Mouse (Mus musculus) hindbrain, embryonic 14.5 days (tissue): ENCODE measurements at regions not wholly inside any gene's neighbourhood (a gene's known extent, or its start where the extent isn't known, plus 50 kb on each side); places are given as distances from the start of the nearest gene placed in this dataset.

Source experiments
- ATAC-seq: fragments of 200-750 bp; cut with Nextera tagmentation; 2 replicates; pipeline ENCODE4 v1.8.0; 2017; ENCODE audit warnings: moderate number of reproducible peaks, mild to moderate bottlenecking, moderate TSS enrichment, moderate library complexity; ENCODE audit not compliant: low FRiP score
- DNase-seq: peaks from one replicate; pipeline ENCODE4 v3.0.0-alpha.2; 2015; ENCODE audit warnings: low spot score
- H3K27ac ChIP-seq: fragments of 300-500 bp; sonication (generic); 2 replicates; pipeline ENCODE4 v1.5.1; 2014; ENCODE audit warnings: mild to moderate bottlenecking, moderate library complexity
- H3K27me3 ChIP-seq: fragments of 300-500 bp; sonication (generic); 2 replicates; pipeline ENCODE4 v1.6.1; 2014; ENCODE audit warnings: mild to moderate bottlenecking, low read length, mixed read lengths; ENCODE audit not compliant: control insufficient read depth, insufficient read depth
- H3K36me3 ChIP-seq: fragments of 300-500 bp; sonication (generic); replicated peaks from 2 replicates; pipeline ENCODE4 v1.6.1; 2014; ENCODE audit not compliant: control insufficient read depth, insufficient read depth
- H3K4me1 ChIP-seq: fragments of 300-500 bp; sonication (generic); replicated peaks from 2 replicates; pipeline ENCODE4 v1.6.1; 2014; ENCODE audit warnings: antibody characterized with exemption, low read length, mixed read lengths; ENCODE audit not compliant: control insufficient read depth, insufficient read depth
- H3K4me2 ChIP-seq: fragments of 300-500 bp; sonication (generic); replicated peaks from 2 replicates; pipeline ENCODE4 v1.6.1; 2014; ENCODE audit warnings: mild to moderate bottlenecking, moderate library complexity
- H3K4me3 ChIP-seq: fragments of 300-500 bp; sonication (generic); replicated peaks from 2 replicates; pipeline ENCODE4 v1.5.1; 2014; ENCODE audit warnings: mild to moderate bottlenecking, low read length
- H3K9ac ChIP-seq: fragments of 300-500 bp; sonication (generic); 2 replicates; pipeline ENCODE4 v1.6.1; 2014
- H3K9me3 ChIP-seq: fragments of 300-500 bp; sonication (generic); 2 replicates; pipeline ENCODE4 v1.6.1; 2016; ENCODE audit warnings: low read length; ENCODE audit not compliant: control insufficient read depth
- WGBS: fragments of 180-500 bp; shearing (Covaris S2); extraction: QIAGEN DNeasy Blood & Tissue Kit; methylation state at CpG from one replicate; pipeline ENCODE4 v1.1.7; 2014; 5-methylcytosine and 5-hydroxymethylcytosine counted together

DNA sequence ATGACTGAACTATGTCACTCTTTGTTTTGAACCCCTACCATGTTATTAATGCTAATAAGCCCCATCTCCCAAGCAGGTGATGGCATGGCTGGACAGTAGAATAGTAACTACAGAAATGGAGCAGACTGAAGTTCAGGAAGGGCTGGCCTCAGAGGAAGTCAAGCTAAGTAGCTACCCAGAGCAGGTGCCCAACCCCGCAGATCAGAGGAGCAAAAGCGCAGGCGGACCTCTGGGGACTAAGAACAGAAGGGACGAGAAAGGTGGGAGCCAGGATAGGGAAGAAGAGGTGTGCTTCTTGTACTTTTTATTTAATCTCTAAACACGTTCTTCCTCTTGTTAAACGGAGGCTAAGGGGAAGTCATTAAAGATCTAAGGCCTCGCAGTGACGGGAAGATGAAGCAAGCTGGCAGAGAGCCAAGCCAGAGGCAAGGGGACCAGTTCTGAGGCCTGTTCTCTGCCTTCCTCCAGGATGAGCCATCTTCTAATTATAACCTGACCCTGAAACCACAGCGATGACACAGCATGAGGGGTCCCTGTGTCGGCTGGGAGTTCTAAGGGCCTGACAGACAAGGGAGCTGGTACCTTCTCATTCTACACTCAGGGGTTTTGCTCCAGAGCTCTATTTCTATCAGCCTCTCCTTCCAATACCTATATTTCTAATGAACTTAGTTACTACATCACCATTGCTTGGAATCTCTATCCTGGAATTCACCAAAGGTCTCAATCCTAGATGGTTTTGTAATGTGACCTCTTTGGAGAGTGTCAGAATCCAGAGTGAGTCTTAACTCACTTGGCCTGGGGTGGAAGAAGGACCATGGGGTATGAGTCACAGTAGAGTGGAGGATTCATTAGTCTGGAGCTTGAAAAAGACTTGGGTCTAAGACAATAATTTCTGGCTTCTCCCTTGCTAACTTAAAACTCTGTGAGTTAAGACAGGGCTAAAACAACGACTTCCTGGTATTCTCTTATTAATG is 151.1 kb upstream of the Cpeb2 start:
- H3K9ac ChIP-seq, result no peak overlapping the region
- no peak overlapping the region for H3K4me3 ChIP-seq
- 77% methylated on average over 11 of the region's 11 CpGs for WGBS
- H3K9me3 ChIP-seq, result no peaks in the 10 kb centered on the region
- H3K4me2 ChIP-seq, result no peak overlapping the region
- no peak for DNase-seq
- no peaks in the 10 kb centered on the region for H3K36me3 ChIP-seq
- no peak overlapping the region for H3K27ac ChIP-seq
- no peaks in the 10 kb centered on the region for H3K27me3 ChIP-seq
- no peak for ATAC-seq
- no peaks in the 10 kb centered on the region for H3K4me1 ChIP-seq

DNA sequence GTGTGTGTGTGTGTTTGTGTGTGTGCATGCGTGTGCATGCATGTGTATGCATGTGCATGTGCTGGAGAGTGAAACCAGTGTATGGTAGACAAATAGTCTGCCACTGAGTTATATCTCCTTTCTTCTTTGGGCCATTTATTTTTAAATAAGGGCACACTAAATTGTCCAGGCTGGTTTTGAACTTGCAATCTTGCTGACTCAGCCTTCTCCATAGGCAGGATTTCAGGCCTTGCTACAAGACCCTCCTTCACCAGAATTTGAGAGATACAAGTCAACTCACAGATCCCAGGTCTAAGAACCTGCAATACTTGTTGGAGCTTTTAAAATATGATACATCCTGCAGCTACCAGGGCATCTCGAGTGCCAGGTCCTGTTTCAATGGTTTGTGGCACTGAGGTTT is 145.9 kb upstream of the Cpeb2 start:
- WGBS, result 91% methylated on average over 2 of the region's 2 CpGs
- H3K27ac ChIP-seq, result no peak overlapping the region
- H3K4me3 ChIP-seq, result no peak overlapping the region
- no peak overlapping the region for H3K4me2 ChIP-seq
- H3K4me1 ChIP-seq, result peaks cover 14% of the 10 kb centered on the region
- no peaks in the 10 kb centered on the region for H3K36me3 ChIP-seq
- no peaks in the 10 kb centered on the region for H3K27me3 ChIP-seq
- H3K9me3 ChIP-seq, result no peaks in the 10 kb centered on the region
- DNase-seq (no peak), ATAC-seq (no peak)
- no peak overlapping the region for H3K9ac ChIP-seq

DNA sequence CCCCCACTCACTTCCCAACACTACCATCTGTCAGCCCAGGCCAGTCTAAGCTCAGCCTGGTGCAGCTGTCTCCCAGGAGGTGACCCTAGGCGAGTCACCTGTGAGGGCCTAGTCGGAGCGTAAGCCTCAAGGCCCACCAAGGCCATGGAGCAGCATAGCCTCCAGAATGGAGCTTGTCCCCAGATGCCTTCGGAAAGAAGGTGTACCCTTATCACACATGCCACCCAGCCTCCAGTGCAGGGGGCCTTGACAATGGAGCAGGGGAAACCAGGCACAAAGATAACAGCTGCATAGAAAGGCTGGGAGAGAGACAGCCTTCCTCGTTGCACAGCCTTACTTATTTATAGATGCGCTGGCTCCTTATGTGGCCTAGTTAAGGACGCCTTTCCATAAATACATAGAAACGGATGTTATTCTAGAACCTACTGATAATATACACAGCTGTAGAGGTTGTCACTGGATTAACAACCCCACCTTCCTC is 145.0 kb upstream of the Cpeb2 start:
- no peaks in the 10 kb centered on the region for H3K36me3 ChIP-seq
- no peak overlapping the region for H3K4me2 ChIP-seq
- no peak for DNase-seq
- no peaks in the 10 kb centered on the region for H3K9me3 ChIP-seq
- H3K27me3 ChIP-seq, result no peaks in the 10 kb centered on the region
- WGBS, result 62% methylated on average over 8 of the region's 8 CpGs
- peak overlapping the region; percentile 67; the same call in 1 of the 2 replicates for H3K27ac ChIP-seq
- no peak overlapping the region for H3K9ac ChIP-seq
- H3K4me3 ChIP-seq, result no peak overlapping the region
- H3K4me1 ChIP-seq, result peaks cover 14% of the 10 kb centered on the region
- ATAC-seq, result peak; percentile 75

DNA sequence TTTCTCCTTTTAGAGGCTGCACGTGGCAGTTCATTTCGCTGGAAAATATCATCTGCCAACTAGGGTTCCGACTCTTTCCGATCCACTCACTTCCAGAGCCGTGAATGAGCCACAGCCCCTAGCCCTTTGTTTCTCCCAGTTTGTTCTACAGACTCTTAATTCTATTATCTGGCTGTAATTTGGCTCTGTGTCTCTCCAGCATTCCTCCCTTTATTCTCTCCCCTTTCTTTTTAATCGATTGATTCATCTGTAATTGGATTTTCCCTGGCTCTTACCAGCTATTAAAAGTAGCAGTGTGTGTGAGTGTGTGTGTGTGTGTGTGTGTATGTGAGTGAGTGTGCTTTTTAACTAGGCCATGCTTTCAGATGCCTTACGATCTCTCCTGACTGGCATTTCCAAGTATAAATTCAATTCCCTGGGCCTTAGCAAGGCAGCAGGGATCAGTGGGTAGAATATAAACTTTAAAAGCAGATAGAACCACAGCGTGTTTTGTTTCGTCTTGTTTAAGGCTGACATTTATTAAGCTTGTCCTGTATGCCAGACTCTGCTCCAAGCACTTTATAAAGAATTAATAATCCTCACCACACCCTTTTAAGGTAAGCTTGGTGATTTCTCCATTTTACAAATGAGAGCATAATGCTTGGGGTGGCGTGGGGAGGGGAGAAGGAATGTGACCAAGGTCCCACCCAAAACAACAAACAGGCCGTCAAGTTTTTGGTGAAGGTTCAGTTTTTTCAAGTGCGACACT is 144.1 kb upstream of the Cpeb2 start:
- WGBS, result 47% methylated on average over 12 of the region's 12 CpGs
- Histone ChIP-seq H3K4me2 (no peak overlapping the region), H3K4me3 (no peak overlapping the region), H3K27ac (peak overlapping the region; percentile 15), H3K36me3 (no peaks in the 10 kb centered on the region), H3K4me1 (peaks cover 14% of the 10 kb centered on the region), H3K9me3 (no peaks in the 10 kb centered on the region), H3K9ac (no peak overlapping the region), H3K27me3 (no peaks in the 10 kb centered on the region)
- peak; percentile 36 for DNase-seq
- ATAC-seq, result peak; percentile 68; the same call in 1 of the 2 replicates

DNA sequence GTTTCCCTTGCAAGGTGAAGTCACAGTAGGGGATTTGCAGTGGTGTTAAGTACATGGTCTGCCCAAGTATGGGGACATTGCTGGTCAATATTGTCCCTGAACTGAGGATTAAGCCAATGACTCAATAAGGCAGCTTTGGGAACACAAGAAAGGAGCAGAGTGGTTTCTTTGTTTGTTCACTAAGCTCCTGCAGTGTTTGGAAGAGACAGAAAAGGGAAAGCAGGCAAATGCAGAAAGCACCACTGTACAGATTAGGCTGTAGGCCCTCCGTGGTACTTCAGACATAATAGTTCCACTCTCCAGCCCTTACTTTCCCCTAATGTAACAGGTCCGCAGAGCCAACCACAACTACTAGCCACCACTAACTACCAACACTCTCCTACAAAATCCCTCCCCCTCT is 143.5 kb upstream of the Cpeb2 start:
- Histone ChIP-seq H3K9ac (no peak overlapping the region), H3K4me2 (no peak overlapping the region), H3K27ac (peak overlapping the region; percentile 15; the same call in 1 of the 2 replicates), H3K27me3 (no peaks in the 10 kb centered on the region), H3K36me3 (no peaks in the 10 kb centered on the region), H3K4me1 (peaks cover 21% of the 10 kb centered on the region), H3K4me3 (no peak overlapping the region), H3K9me3 (no peaks in the 10 kb centered on the region)
- no peak for DNase-seq
- ATAC-seq, result no peak
- WGBS, result 58% methylated on average over 2 of the region's 2 CpGs

DNA sequence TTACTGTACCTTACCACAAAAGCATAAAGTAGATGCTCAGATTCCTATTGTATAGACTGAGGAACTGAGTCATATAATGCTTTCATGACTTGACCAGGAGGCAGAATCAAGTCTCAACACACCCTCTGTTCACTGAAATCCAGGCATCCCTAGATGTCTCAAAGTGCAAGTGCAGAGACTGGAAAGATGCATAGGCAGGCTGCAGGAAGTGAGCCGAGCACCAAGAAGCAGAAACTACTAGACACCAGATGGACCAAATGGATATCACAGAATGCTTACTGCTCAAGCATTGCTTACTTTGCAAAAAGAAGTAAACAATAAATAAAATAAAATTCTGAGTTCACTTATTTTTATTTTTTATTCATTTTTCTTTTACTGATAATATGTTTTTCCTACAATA is 143.0 kb upstream of the Cpeb2 start:
- Histone ChIP-seq H3K4me3 (no peak overlapping the region), H3K9me3 (no peaks in the 10 kb centered on the region), H3K9ac (no peak overlapping the region), H3K4me2 (no peak overlapping the region), H3K27me3 (no peaks in the 10 kb centered on the region), H3K27ac (no peak overlapping the region), H3K36me3 (no peaks in the 10 kb centered on the region), H3K4me1 (peaks cover 25% of the 10 kb centered on the region)
- DNase-seq (no peak), ATAC-seq (no peak)
- WGBS, result 68% methylated on average over 1 of the region's 1 CpGs

DNA sequence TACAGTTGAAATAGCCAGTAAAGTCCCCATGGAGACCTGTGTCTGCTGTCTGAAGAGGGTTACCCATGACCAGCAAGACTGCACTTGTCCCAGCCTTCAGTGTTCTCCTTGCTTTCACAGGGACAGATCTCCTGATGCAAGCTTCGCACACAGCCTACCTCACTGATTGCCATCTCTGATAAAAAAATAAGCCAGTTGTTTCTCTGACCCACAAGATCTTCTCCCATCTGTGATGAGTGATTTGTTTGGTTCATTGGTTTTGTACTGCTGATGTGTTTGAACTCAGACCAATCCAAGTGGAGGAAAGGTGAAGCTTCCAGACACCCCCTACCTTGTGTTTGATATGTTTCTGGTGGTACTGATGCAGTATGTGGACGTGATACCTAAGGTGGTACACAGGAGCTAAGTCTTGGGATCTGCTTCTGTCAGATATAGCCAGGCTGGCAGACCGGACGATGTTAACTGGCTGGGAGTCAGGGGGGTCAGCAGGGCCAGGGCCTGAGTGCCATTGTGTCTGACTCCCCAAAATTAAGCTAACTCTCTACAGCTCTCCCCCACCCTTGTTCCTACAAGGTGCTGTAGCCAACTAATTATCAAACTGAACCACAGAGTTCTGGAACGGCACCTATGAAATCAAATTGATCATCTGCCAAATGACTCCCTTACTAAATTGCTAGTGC is 139.2 kb upstream of the Cpeb2 start:
- no peak overlapping the region for H3K4me2 ChIP-seq
- H3K4me1 ChIP-seq, result peaks cover 16% of the 10 kb centered on the region
- H3K4me3 ChIP-seq, result no peak overlapping the region
- ATAC-seq, result 0 out of 2 replicates have a peak, but pooled peaks have one; percentile 24
- H3K27me3 ChIP-seq, result no peaks in the 10 kb centered on the region
- WGBS, result 71% methylated on average over 5 of the region's 5 CpGs
- 0 out of 2 replicates have a peak overlapping the region, but pooled peaks have one; percentile 20 for H3K27ac ChIP-seq
- DNase-seq, result no peak
- no peaks in the 10 kb centered on the region for H3K36me3 ChIP-seq
- no peaks in the 10 kb centered on the region for H3K9me3 ChIP-seq
- no peak overlapping the region for H3K9ac ChIP-seq

DNA sequence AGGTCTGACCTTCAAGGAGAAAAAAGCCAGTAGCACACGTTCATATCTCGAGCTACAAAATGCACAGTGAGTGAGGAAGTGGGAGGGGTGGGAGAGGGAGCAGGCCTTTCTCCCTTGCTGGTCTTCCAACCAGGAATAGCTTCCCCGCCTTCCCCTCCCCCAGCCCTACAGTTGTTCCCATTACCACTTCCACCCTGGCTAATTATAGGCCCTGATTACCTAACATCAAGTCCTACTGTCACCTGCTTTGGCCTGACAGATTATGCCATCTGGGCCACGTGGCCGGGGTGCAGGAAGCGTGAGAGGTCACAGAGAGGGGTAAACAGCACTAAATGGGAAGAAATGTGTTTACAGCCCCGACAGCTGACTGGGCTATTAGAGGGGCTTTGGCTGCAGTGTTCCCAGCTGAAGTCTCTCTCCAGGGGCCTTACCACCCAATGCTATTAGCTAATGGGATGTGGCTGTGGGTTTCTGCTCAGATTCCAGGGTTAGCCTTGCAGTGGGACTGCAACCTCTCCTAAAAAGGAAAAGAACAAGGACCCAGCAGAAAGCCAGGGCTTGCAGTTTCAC is 138.6 kb upstream of the Cpeb2 start:
- Histone ChIP-seq H3K9me3 (no peaks in the 10 kb centered on the region), H3K27me3 (no peaks in the 10 kb centered on the region), H3K27ac (peak overlapping the region; percentile 48; the same call in 1 of the 2 replicates), H3K4me1 (peaks cover 11% of the 10 kb centered on the region), H3K36me3 (no peaks in the 10 kb centered on the region), H3K4me2 (no peak overlapping the region), H3K4me3 (no peak overlapping the region), H3K9ac (no peak overlapping the region; the same call in 1 of the 2 replicates)
- peak; percentile 24 for DNase-seq
- WGBS, result 19% methylated on average over 7 of the region's 7 CpGs
- peak; percentile 66; the same call in 1 of the 2 replicates for ATAC-seq
